8 mouse cellular contexts compared by ENCODE assay signal in the genomic region with DNA sequence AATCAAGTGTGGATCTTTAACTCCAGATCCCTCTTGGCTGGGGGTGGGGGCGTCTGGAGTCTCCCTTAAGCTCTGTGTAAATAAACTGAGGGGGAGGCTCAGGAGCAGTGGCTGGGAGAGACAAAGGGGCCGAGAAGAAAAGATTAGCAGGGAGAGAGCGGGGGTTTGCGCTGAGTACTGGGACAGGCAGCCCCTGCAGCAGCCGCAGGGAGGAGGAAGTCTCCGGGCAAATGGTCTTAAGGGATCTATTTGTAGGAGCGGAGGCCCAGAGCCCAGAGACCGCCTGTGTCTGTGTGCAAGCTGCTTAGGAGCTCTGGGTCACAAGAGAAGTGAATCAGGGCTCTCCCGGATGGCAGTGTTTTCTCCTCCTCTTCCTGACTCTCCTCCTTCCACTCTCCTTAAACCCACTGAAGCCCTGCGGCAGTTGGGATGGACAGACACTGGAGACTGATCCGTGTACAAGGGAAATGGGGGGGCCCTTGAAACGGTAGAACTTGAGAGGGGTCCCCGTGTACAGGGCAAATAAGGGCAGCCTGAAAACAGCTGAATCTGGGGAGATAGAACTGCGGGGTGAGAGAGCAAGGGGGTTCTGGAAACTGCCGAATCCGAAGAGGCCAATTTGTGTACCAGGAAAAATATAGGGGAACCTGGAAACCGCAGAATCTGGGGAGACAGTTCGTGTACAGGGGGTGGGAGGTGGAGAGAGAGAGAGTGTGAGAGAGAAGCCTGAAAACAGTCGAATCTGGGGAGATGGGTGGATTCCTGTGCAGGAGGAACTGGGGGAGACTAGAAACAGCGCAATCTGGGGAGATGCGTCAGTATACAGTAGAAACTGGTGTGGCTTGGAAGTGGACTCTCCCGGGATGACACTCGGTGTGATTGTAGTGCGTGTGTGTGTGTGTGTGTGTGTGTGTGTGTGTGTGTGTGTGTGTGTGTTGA. TPM values are rescaled to one million over a fixed set of nuclear protein-coding genes. Genes with fewer than 3 reads are reported as not detected.
DNase-seq lines count a peak whose midpoint lies in the region; ATAC-seq and TF ChIP-seq lines count a peak whose summit lies in the region.

No protein-coding gene starts in this region.

- peak overlapping the region; percentile 21; the same call in 1 of the 2 replicates for H3K9ac ChIP-seq in intestine, embryonic 14.5 days (ENCODE audit: low read length)
- no peak overlapping the region for H3K9ac ChIP-seq in intestine, postnatal 0 days (ENCODE audit: low read depth, low read length)
- peak overlapping the region; percentile 50; the same call in 1 of the 2 replicates for H3K9ac ChIP-seq in midbrain, postnatal 0 days (replicated peaks; ENCODE audit: low read length, poor library complexity, severe bottlenecking)

- H3K36me3 ChIP-seq in intestine, embryonic 14.5 days (ENCODE audit: control insufficient read depth, insufficient read depth, low read length) = no peaks in the 10 kb centered on the region
- H3K36me3 ChIP-seq in intestine, postnatal 0 days (ENCODE audit: control insufficient read depth, insufficient read depth) = no peaks in the 10 kb centered on the region
- H3K36me3 ChIP-seq in hindbrain, embryonic 10.5 days = no peaks in the 10 kb centered on the region
- no peaks in the 10 kb centered on the region for H3K36me3 ChIP-seq in midbrain, postnatal 0 days (ENCODE audit: insufficient read depth, low read length)

- H3K9me3 ChIP-seq in intestine, embryonic 14.5 days (ENCODE audit: control insufficient read depth, low read length) = no peaks in the 10 kb centered on the region
- no peaks in the 10 kb centered on the region for H3K9me3 ChIP-seq in intestine, postnatal 0 days (ENCODE audit: control insufficient read depth)
- H3K9me3 ChIP-seq in hindbrain, embryonic 10.5 days = no peaks in the 10 kb centered on the region
- H3K9me3 ChIP-seq in midbrain, postnatal 0 days (ENCODE audit: low read length) = no peaks in the 10 kb centered on the region

- H3K4me2 ChIP-seq in intestine, embryonic 14.5 days (ENCODE audit: low read length) = peak overlapping the region; percentile 30
- no peak overlapping the region; the same call in 1 of the 2 replicates for H3K4me2 ChIP-seq in intestine, postnatal 0 days (replicated peaks; ENCODE audit: low read depth)
- H3K4me2 ChIP-seq in midbrain, postnatal 0 days (ENCODE audit: low read depth, low read length, poor library complexity, severe bottlenecking) = no peak overlapping the region

- DNase-seq in intestine, embryonic 14.5 days (ENCODE audit: low spot score) = peak; percentile 69
- peak; percentile 91 for DNase-seq in brain, embryonic 14.5 days (ENCODE audit: low read depth)
- DNase-seq in hindbrain, embryonic 10.5 days (ENCODE audit: low spot score) = peak; percentile 78
- DNase-seq in midbrain, postnatal 0 days (ENCODE audit: low spot score) = peak; percentile 72
- no peak for DNase-seq in spleen, postnatal 10 days (ENCODE audit: low spot score in 2 of 2)
- no peak for DNase-seq in urinary bladder, postnatal 10 days (ENCODE audit: low spot score)
- no peak for DNase-seq in cerebellum, adult 2 months

- peak overlapping the region; percentile 82 for H3K27ac ChIP-seq in intestine, embryonic 14.5 days (ENCODE audit: low read depth)
- no peak overlapping the region for H3K27ac ChIP-seq in intestine, postnatal 0 days (ENCODE audit: low read depth, low read length)
- H3K27ac ChIP-seq in hindbrain, embryonic 10.5 days = peak overlapping the region; percentile 94
- peak overlapping the region; percentile 71 for H3K27ac ChIP-seq in midbrain, postnatal 0 days (ENCODE audit: low read depth, low read length)
- no peak overlapping the region for H3K27ac ChIP-seq in cerebellum, adult 2 months (ENCODE audit: insufficient read depth, low read length)

- TF ChIP-seq CTCF in intestine, postnatal 0 days (IDR thresholded peaks at IDR 0.05; ENCODE audit: low read depth) = no peak
- no peak for TF ChIP-seq CTCF in brain, embryonic 14.5 days (IDR thresholded peaks at IDR 0.05; ENCODE audit: borderline replicate concordance, extremely low read depth, insufficient read depth, insufficient read length)
- TF ChIP-seq CTCF in midbrain, postnatal 0 days (IDR thresholded peaks at IDR 0.05) = peak; percentile 5; the same call in 1 of the 2 replicates
- no peak for TF ChIP-seq CTCF in cerebellum, adult 2 months (IDR thresholded peaks at IDR 0.05; ENCODE audit: borderline replicate concordance, insufficient read depth, low read depth, low read length)

- H3K4me3 ChIP-seq in intestine, embryonic 14.5 days (ENCODE audit: low read depth, low read length) = no peak overlapping the region
- no peak overlapping the region for H3K4me3 ChIP-seq in intestine, postnatal 0 days (ENCODE audit: low read depth, low read length)
- H3K4me3 ChIP-seq in hindbrain, embryonic 10.5 days = peak overlapping the region; percentile 42
- no peak overlapping the region for H3K4me3 ChIP-seq in midbrain, postnatal 0 days (ENCODE audit: low read depth, low read length)
- H3K4me3 ChIP-seq in cerebellum, adult 2 months (replicated peaks; ENCODE audit: insufficient read depth, low read depth, low read length) = no peak overlapping the region

- peak; percentile 28; the same call in 1 of the 2 replicates for ATAC-seq in intestine, embryonic 14.5 days (replicated peaks; ENCODE audit: low FRiP score, low TSS enrichment, low read depth)
- no peak for ATAC-seq in intestine, postnatal 0 days
- ATAC-seq in midbrain, postnatal 0 days (ENCODE audit: low FRiP score) = no peak

- 0 out of 2 replicates have a peak, but pooled peaks have one; percentile 26 for TF ChIP-seq POLR2A in brain, embryonic 14.5 days (IDR thresholded peaks at IDR 0.05; ENCODE audit: borderline replicate concordance, extremely low read depth, insufficient read depth, insufficient read length, poor library complexity, severe bottlenecking)
- no peak for TF ChIP-seq POLR2A in cerebellum, adult 2 months (IDR thresholded peaks at IDR 0.05; ENCODE audit: borderline replicate concordance, insufficient read depth, low read length)

- H3K4me1 ChIP-seq in intestine, embryonic 14.5 days (replicated peaks; ENCODE audit: control insufficient read depth, insufficient read depth, low read length) = peaks cover 35% of the 10 kb centered on the region
- no peaks in the 10 kb centered on the region for H3K4me1 ChIP-seq in intestine, postnatal 0 days (replicated peaks; ENCODE audit: control insufficient read depth, insufficient read depth, low read length)
- peaks cover 72% of the 10 kb centered on the region for H3K4me1 ChIP-seq in hindbrain, embryonic 10.5 days (replicated peaks)
- H3K4me1 ChIP-seq in midbrain, postnatal 0 days (ENCODE audit: insufficient read depth, low read length) = peaks cover 30% of the 10 kb centered on the region
- H3K4me1 ChIP-seq in cerebellum, adult 2 months (ENCODE audit: control insufficient read depth, insufficient read depth, low read length) = no peaks in the 10 kb centered on the region; the same call in 1 of the 2 replicates

- 0 out of 2 replicates have a peak, but pooled peaks cover 5% of the 10 kb centered on the region for H3K27me3 ChIP-seq in intestine, embryonic 14.5 days (replicated peaks; ENCODE audit: control insufficient read depth, insufficient read depth, low read length)
- peaks cover 15% of the 10 kb centered on the region for H3K27me3 ChIP-seq in intestine, postnatal 0 days (replicated peaks; ENCODE audit: control insufficient read depth, insufficient read depth, low read length)
- H3K27me3 ChIP-seq in hindbrain, embryonic 10.5 days (ENCODE audit: insufficient read depth, poor library complexity, severe bottlenecking) = no peaks in the 10 kb centered on the region
- no peaks in the 10 kb centered on the region for H3K27me3 ChIP-seq in midbrain, postnatal 0 days (ENCODE audit: insufficient read depth, low read length)
- H3K27me3 ChIP-seq in cerebellum, adult 2 months (ENCODE audit: control insufficient read depth, insufficient read depth, low read length) = no peaks in the 10 kb centered on the region

- 10% methylated on average over 24 of the region's 24 CpGs for WGBS in intestine, embryonic 14.5 days
- 21% methylated on average over 24 of the region's 24 CpGs for WGBS in intestine, postnatal 0 days
- 2% methylated on average over 24 of the region's 24 CpGs for WGBS in hindbrain, embryonic 10.5 days
- 5% methylated on average over 24 of the region's 24 CpGs for WGBS in midbrain, postnatal 0 days
- WGBS in cerebellum, adult 2 months = 44% methylated on average over 24 of the region's 24 CpGs

RNA-seq across cellular contexts. Expression of a gene that starts 23.0 kb away (rescaled TPM):
- 100 and 102 TPM in 2 replicates for polyA plus RNA-seq in intestine, embryonic 14.5 days (2014; fragmentation: Nextera tagmentation; extraction: Ambion mirVana)
- polyA plus RNA-seq in intestine, postnatal 0 days (2015; fragmentation: Nextera tagmentation; extraction: Ambion mirVana) = 46.8 and 47.6 TPM in 2 replicates
- 9.3 and 15.8 TPM in 2 replicates for polyA plus RNA-seq in brain, embryonic 14.5 days (2012; rRNA removed)
- polyA plus RNA-seq in hindbrain, embryonic 10.5 days (2016; fragmentation: Nextera tagmentation; extraction: Ambion mirVana) = 42.9 and 44.2 TPM in 2 replicates
- 12.7 and 12.9 TPM in 2 replicates for total RNA-seq in midbrain, postnatal 0 days (2014; rRNA removed)
- 16.7 and 20.3 TPM in 2 replicates for polyA plus RNA-seq in midbrain, postnatal 0 days (2015; fragmentation: Nextera tagmentation; extraction: Ambion mirVana)
- 9.5 and 10.9 TPM in 2 replicates for polyA plus RNA-seq in cerebellum, adult 2 months (2012; rRNA removed)

RNA-seq across cellular contexts. Expression of a gene that starts 42.9 kb away (rescaled TPM):
- polyA plus RNA-seq in intestine, embryonic 14.5 days (2014; fragmentation: Nextera tagmentation; extraction: Ambion mirVana) = 36.0 and 36.7 TPM in 2 replicates
- polyA plus RNA-seq in intestine, postnatal 0 days (2015; fragmentation: Nextera tagmentation; extraction: Ambion mirVana) = 31.6 and 35.0 TPM in 2 replicates
- polyA plus RNA-seq in brain, embryonic 14.5 days (2012; rRNA removed) = 89.1 and 102 TPM in 2 replicates
- 65.7 and 71.8 TPM in 2 replicates for polyA plus RNA-seq in hindbrain, embryonic 10.5 days (2016; fragmentation: Nextera tagmentation; extraction: Ambion mirVana)
- 86.0 and 88.0 TPM in 2 replicates for total RNA-seq in midbrain, postnatal 0 days (2014; rRNA removed)
- polyA plus RNA-seq in midbrain, postnatal 0 days (2015; fragmentation: Nextera tagmentation; extraction: Ambion mirVana) = 64.5 and 68.9 TPM in 2 replicates
- 183 and 215 TPM in 2 replicates for polyA plus RNA-seq in cerebellum, adult 2 months (2012; rRNA removed)

RNA-seq across cellular contexts. Expression of a gene that starts 43.6 kb away (rescaled TPM):
- 64.2 and 70.1 TPM in 2 replicates for polyA plus RNA-seq in intestine, embryonic 14.5 days (2014; fragmentation: Nextera tagmentation; extraction: Ambion mirVana)
- polyA plus RNA-seq in intestine, postnatal 0 days (2015; fragmentation: Nextera tagmentation; extraction: Ambion mirVana) = 64.1 and 68.9 TPM in 2 replicates
- polyA plus RNA-seq in brain, embryonic 14.5 days (2012; rRNA removed) = 71.6 and 83.7 TPM in 2 replicates
- 112 and 124 TPM in 2 replicates for polyA plus RNA-seq in hindbrain, embryonic 10.5 days (2016; fragmentation: Nextera tagmentation; extraction: Ambion mirVana)
- 43.6 and 48.3 TPM in 2 replicates for total RNA-seq in midbrain, postnatal 0 days (2014; rRNA removed)
- 83.9 and 85.1 TPM in 2 replicates for polyA plus RNA-seq in midbrain, postnatal 0 days (2015; fragmentation: Nextera tagmentation; extraction: Ambion mirVana)
- polyA plus RNA-seq in cerebellum, adult 2 months (2012; rRNA removed) = 40.7 and 41.2 TPM in 2 replicates

RNA-seq across cellular contexts. Expression of a gene that starts 55.2 kb away (rescaled TPM):
- 56.8 and 62.5 TPM in 2 replicates for polyA plus RNA-seq in intestine, embryonic 14.5 days (2014; fragmentation: Nextera tagmentation; extraction: Ambion mirVana)
- 138 and 141 TPM in 2 replicates for polyA plus RNA-seq in intestine, postnatal 0 days (2015; fragmentation: Nextera tagmentation; extraction: Ambion mirVana)
- polyA plus RNA-seq in brain, embryonic 14.5 days (2012; rRNA removed) = 0.09 and 0.16 TPM in 2 replicates
- polyA plus RNA-seq in hindbrain, embryonic 10.5 days (2016; fragmentation: Nextera tagmentation; extraction: Ambion mirVana) = 0.37 and 0.75 TPM in 2 replicates
- 0.27 TPM in 1 of 2 replicates, not detected in the other for total RNA-seq in midbrain, postnatal 0 days (2014; rRNA removed)
- 0.51 and 0.56 TPM in 2 replicates for polyA plus RNA-seq in midbrain, postnatal 0 days (2015; fragmentation: Nextera tagmentation; extraction: Ambion mirVana)
- polyA plus RNA-seq in cerebellum, adult 2 months (2012; rRNA removed) = not detected in 2 replicates

Comparison
In these comparisons a context has a peak if more than half of its experiments do, and no peak if none do; other contexts are left out.
1. H3K27ac ChIP-seq: peak in intestine, embryonic 14.5 days (single experiment), hindbrain, embryonic 10.5 days (single experiment) and midbrain, postnatal 0 days (single experiment); none in intestine, postnatal 0 days (single experiment) and cerebellum, adult 2 months (single experiment).
2. DNase-seq: peak in intestine, embryonic 14.5 days (single experiment), brain, embryonic 14.5 days (single experiment), hindbrain, embryonic 10.5 days (single experiment) and midbrain, postnatal 0 days (single experiment); none in spleen, postnatal 10 days (0 of 2), urinary bladder, postnatal 10 days (single experiment) and cerebellum, adult 2 months (0 of 2).